Mouse (Mus musculus) olfactory bulb, adult 2 months (tissue): ENCODE results near the gene Plekhb1.

ENCODE experiments used
- CTCF ChIP-seq: fragments of 200-500 bp; IDR thresholded peaks from 2 replicates; pipeline ENCODE4 v1.5.1; 2012; ENCODE audit warnings: low read depth, mild to moderate bottlenecking, low read length, moderate library complexity; ENCODE audit not compliant: insufficient read depth
- POLR2A ChIP-seq: fragments of 200-500 bp; IDR thresholded peaks from 2 replicates; pipeline ENCODE4 v1.6.1; 2012; ENCODE audit warnings: mild to moderate bottlenecking, low read depth, low read length, moderate library complexity; ENCODE audit not compliant: insufficient read depth

DNA sequence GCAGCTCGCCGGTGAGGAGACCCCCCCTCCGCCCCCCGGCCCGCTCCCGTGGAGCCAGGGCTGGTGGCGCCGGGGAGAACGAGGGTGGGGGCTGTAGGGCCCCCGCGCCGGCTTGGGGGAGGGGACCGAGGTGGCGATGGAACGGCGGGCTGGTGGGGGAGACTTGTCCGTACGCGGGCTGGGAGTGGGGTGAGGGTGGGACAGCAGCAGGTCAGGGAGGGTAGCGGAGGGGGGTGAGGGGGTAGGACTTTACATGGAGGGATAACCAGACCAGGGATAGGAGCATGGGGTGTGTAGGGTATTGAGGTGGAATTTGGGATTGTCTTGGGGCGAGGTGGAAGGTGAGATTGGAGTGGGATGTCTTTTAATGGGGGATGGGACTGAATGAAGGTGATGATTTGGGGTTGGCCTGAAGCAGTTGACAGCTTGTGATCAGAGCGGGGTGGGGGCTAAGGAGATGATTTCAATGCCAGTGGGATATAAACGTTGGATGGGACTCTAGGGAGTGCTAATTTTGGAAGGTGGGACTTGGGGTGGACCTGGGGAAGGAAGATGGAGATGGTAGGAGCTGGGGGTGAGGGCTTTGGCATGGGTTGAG lies 44.8 kb upstream of the Plekhb1 start:
- TF ChIP-seq CTCF, result no peak
- no peak; the same call in 1 of the 2 replicates for TF ChIP-seq POLR2A
